Mouse (Mus musculus) layer of hippocampus, postnatal 10 days (tissue): ENCODE measurements at regions not wholly inside any gene's neighbourhood (a gene's known extent, or its start where the extent isn't known, plus 50 kb on each side); places are given as distances from the start of the nearest gene placed in this dataset.

ENCODE experiments used
- DNase-seq, 2 experiments: peaks; one replicate each; pipeline ENCODE4 v3.0.0; 2021; ENCODE audit warnings: low spot score in 2 of 2

DNA sequence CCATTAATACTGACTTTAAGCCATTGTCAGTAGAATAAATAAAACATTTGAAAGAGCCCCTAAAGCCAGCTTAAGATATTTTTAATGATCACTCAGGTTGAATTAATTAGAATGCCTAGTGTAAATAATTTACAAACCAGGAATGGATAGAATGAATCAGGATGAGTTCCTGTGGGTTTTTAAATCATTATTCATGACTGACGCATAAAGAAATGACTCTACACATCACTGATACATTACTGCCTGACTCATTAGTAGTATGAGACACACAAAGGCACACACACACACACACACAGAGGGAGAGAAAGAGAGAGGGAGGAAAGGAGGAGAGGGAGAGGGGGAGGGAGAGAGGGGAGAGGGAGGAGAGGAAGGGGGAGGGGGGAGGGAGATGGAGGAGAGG is 612.0 kb downstream of the Ipmk start:
- no peak for DNase-seq

DNA sequence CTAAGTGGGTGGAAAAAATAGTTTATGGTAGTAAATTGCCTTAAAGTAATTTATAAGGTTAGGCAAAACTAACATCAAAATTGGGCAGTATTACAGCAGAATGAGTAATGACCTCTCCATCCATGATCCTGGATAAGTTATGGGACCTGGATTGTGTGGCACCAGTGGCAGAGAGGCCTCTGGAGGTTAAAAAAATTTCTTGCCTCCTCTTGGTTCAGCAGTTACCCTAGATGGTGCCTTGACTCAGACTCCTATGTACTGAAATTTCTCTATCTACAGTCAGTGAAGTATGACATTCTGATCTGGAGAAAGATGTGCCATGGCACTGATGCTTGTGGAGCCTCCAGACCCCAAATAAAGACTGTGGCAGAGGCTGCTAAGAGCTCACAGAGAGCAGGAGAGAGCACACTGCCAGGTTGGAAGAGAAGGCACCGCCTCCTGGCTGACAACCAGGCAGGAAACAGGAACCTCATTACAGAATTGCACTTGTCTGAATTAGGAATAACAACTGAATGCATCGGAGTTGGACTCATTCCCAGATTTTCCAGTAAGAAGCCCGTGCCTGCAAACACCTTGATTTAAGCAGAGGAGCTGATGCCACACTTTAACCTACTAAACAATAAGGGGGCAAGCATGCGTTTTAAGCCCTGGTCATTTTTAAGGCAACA is 613.0 kb downstream of the Ipmk start:
- no peak for DNase-seq

DNA sequence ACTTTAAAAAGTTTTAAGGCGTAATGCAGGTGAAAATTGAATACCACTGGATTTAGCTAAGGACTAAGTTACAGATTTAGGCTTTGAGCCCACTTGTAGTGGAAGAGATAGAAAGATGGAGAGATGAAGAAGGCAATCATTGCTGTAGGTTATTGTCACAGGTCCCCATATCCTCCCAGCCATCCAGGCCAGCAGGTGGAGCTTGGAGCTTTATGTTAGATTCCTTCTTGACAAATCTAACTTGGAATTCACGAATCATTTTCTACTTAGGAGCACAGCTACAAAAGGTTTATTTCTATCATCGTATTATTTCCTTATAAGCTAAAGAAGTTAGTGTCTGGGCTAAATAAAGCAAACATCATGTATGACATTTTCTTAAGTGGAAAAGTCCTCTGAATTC is 630.5 kb downstream of the Ipmk start:
- DNase-seq = peak in 1 of 2 experiments; percentile 26

DNA sequence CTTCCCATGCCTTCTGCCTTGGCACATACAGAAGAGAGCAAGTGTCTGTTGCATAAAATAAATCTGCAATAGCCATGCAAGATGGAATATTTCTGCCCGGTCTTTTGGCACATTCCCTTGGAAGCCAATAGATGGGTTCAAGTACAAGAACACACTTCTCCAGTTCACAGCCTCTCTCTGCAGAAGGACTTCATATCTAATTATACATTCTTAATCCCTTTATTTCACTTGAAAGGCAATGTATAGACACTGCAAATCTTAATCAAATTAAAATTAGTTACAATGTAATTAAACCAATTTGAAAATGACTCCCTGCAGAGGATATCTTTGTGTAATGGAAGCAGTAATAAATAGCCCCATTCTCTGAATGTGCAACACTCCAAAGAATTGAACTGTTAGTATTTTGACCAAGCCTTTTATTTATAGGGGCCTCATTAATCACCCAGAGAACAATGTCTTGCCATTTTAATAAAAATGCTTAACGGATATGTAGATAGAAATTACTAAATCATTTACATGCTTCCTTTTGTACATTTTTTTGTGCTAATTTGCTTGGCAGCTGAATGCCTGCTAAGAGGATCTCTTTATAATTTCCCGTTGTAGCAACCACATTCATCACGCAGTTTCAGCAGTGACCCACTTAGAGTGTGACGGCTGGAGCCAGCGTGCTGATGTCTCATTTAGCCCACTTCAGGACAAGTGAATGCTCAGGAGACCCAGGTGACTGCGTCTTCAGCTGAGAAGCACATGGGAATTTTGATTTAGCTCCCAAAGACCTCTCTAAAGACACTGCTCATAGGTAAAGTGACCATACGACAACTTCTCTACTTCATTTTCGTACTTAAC is 651.5 kb upstream of the Zwint start:
- no peak for DNase-seq
